Mouse (Mus musculus) lung, embryonic 14.5 days (tissue): ENCODE measurements at regions not wholly inside any gene's neighbourhood (a gene's known extent, or its start where the extent isn't known, plus 50 kb on each side); places are given as distances from the start of the nearest gene placed in this dataset.

ENCODE experiments used
- ATAC-seq: fragments of 200-750 bp; cut with Nextera tagmentation; 2 replicates; pipeline ENCODE4 v1.8.0; 2017; ENCODE audit warnings: mild to moderate bottlenecking, moderate TSS enrichment, moderate library complexity; ENCODE audit not compliant: insufficient read depth
- DNase-seq: peaks from one replicate; pipeline ENCODE4 v3.0.0-alpha.2; 2015
- H3K27ac ChIP-seq: fragments of 300-500 bp; sonication (generic); 2 replicates; pipeline ENCODE4 v1.5.1; 2014; ENCODE audit warnings: low read depth, mild to moderate bottlenecking, moderate library complexity
- H3K27me3 ChIP-seq: fragments of 300-500 bp; sonication (generic); 2 replicates; pipeline ENCODE4 v1.6.1; 2014; ENCODE audit warnings: low read length, control low read depth; ENCODE audit not compliant: insufficient read depth
- H3K36me3 ChIP-seq: fragments of 300-500 bp; sonication (generic); 2 replicates; pipeline ENCODE4 v1.6.1; 2014; ENCODE audit warnings: control low read depth; ENCODE audit not compliant: insufficient read depth
- H3K4me1 ChIP-seq: fragments of 300-500 bp; sonication (generic); 2 replicates; pipeline ENCODE4 v1.6.1; 2014; ENCODE audit warnings: antibody characterized with exemption, control low read depth; ENCODE audit not compliant: insufficient read depth
- H3K4me2 ChIP-seq: fragments of 300-500 bp; sonication (generic); 2 replicates; pipeline ENCODE4 v1.6.1; 2014; ENCODE audit warnings: mild to moderate bottlenecking
- H3K4me3 ChIP-seq: fragments of 300-500 bp; sonication (generic); 2 replicates; pipeline ENCODE4 v1.5.1; 2014; ENCODE audit warnings: low read depth, low read length
- H3K9ac ChIP-seq: fragments of 300-500 bp; sonication (generic); 2 replicates; pipeline ENCODE4 v1.6.1; 2014
- H3K9me3 ChIP-seq: fragments of 300-500 bp; sonication (generic); 2 replicates; pipeline ENCODE4 v1.6.1; 2016; ENCODE audit warnings: low read depth, low read length, control low read depth
- CTCF ChIP-seq: IDR thresholded peaks from 2 replicates; pipeline ENCODE4 v1.5.1; 2016; ENCODE audit warnings: antibody characterized with exemption, low read depth
- WGBS: fragments of 180-500 bp; shearing (Covaris S2); extraction: QIAGEN DNeasy Blood & Tissue Kit; methylation state at CpG from one replicate; pipeline ENCODE4 v1.1.7; 2014; 5-methylcytosine and 5-hydroxymethylcytosine counted together

- no peak overlapping the region for H3K9ac ChIP-seq
- H3K9me3 ChIP-seq: peaks cover 9% of the 10 kb centered on the region; the same call in 1 of the 2 replicates
- ATAC-seq: no peak
- no peak overlapping the region for H3K27ac ChIP-seq
- 82% methylated on average over 8 of the region's 8 CpGs for WGBS
- H3K27me3 ChIP-seq: no peaks in the 10 kb centered on the region
- H3K4me3 ChIP-seq: no peak overlapping the region
- H3K4me1 ChIP-seq: peaks cover 3% of the 10 kb centered on the region; the same call in 1 of the 2 replicates
- no peaks in the 10 kb centered on the region for H3K36me3 ChIP-seq
- DNase-seq: no peak
- H3K4me2 ChIP-seq: no peak overlapping the region
- no peak for TF ChIP-seq CTCF
Measured at GRCm38 (mm10) chr2:174004666-174005065, 71.4 kb upstream of the Stx16 start.

- no peak overlapping the region for H3K4me2 ChIP-seq
Measured at GRCm38 (mm10) chr2:174007976-174008349, 68.1 kb upstream of the Stx16 start.

GRCm38 (mm10) chr2:174008350-174009218 is 67.5 kb upstream of the Stx16 start:
- H3K36me3 ChIP-seq: no peaks in the 10 kb centered on the region
- DNase-seq (peak; percentile 42), ATAC-seq (peak; percentile 55)
- TF ChIP-seq CTCF: no peak
- no peak overlapping the region for H3K9ac ChIP-seq
- H3K9me3 ChIP-seq: 0 out of 2 replicates have a peak, but pooled peaks cover 8% of the 10 kb centered on the region
- H3K27me3 ChIP-seq: no peaks in the 10 kb centered on the region
- H3K27ac ChIP-seq: peak overlapping the region; percentile 43; the same call in 1 of the 2 replicates
- no peak overlapping the region for H3K4me3 ChIP-seq
- H3K4me1 ChIP-seq: peaks cover 6% of the 10 kb centered on the region; the same call in 1 of the 2 replicates
- H3K4me2 ChIP-seq: no peak overlapping the region
- WGBS: 34% methylated on average over 19 of the region's 19 CpGs

More at GRCm38 (mm10) chr2:174007976-174008349, 68.1 kb upstream of the Stx16 start:
- 51% methylated on average over 2 of the region's 2 CpGs for WGBS
- Histone ChIP-seq H3K9ac (no peak overlapping the region), H3K27ac (no peak overlapping the region), H3K4me3 (no peak overlapping the region), H3K9me3 (peaks cover 9% of the 10 kb centered on the region; the same call in 1 of the 2 replicates), H3K4me1 (peaks cover 6% of the 10 kb centered on the region; the same call in 1 of the 2 replicates), H3K36me3 (no peaks in the 10 kb centered on the region), H3K27me3 (no peaks in the 10 kb centered on the region)
- no peak for TF ChIP-seq CTCF
- ATAC-seq: peak; percentile 22; the same call in 1 of the 2 replicates
- DNase-seq: no peak

- ATAC-seq: no peak
- TF ChIP-seq CTCF: no peak
- H3K36me3 ChIP-seq: no peaks in the 10 kb centered on the region
Measured at GRCm38 (mm10) chr2:174010038-174010437, 66.1 kb upstream of the Stx16 start.

GRCm38 (mm10) chr2:174011399-174011798 is 64.7 kb upstream of the Stx16 start:
- DNase-seq (peak; percentile 76), ATAC-seq (peak; percentile 87)

More at GRCm38 (mm10) chr2:174010038-174010437, 66.1 kb upstream of the Stx16 start:
- H3K4me1 ChIP-seq: peaks cover 6% of the 10 kb centered on the region; the same call in 1 of the 2 replicates
- no peak for DNase-seq
- H3K27me3 ChIP-seq: no peaks in the 10 kb centered on the region
- no peak overlapping the region for H3K9ac ChIP-seq
- H3K4me3 ChIP-seq: no peak overlapping the region
- 66% methylated on average over 3 of the region's 3 CpGs for whole genome bisulfite sequencing
- no peaks in the 10 kb centered on the region for H3K9me3 ChIP-seq
- no peak overlapping the region for H3K4me2 ChIP-seq
- H3K27ac ChIP-seq: no peak overlapping the region

GRCm38 (mm10) chr2:174014361-174014760 is 61.7 kb upstream of the Stx16 start:
- WGBS: 66% methylated on average over 2 of the region's 2 CpGs
- Histone ChIP-seq H3K27ac (no peak overlapping the region), H3K4me2 (no peak overlapping the region), H3K27me3 (no peaks in the 10 kb centered on the region), H3K36me3 (no peaks in the 10 kb centered on the region), H3K9ac (no peak overlapping the region), H3K4me3 (no peak overlapping the region), H3K4me1 (peaks cover 3% of the 10 kb centered on the region; the same call in 1 of the 2 replicates), H3K9me3 (no peaks in the 10 kb centered on the region)
- no peak for DNase-seq
- TF ChIP-seq CTCF: no peak
- no peak for ATAC-seq

More at GRCm38 (mm10) chr2:174011399-174011798, 64.7 kb upstream of the Stx16 start:
- no peaks in the 10 kb centered on the region for H3K36me3 ChIP-seq
- no peak overlapping the region for H3K27ac ChIP-seq
- no peak overlapping the region for H3K9ac ChIP-seq
- H3K4me1 ChIP-seq: peaks cover 6% of the 10 kb centered on the region; the same call in 1 of the 2 replicates
- no peak overlapping the region for H3K4me3 ChIP-seq
- H3K4me2 ChIP-seq: 0 out of 2 replicates have a peak overlapping the region, but pooled peaks have one; percentile 24
- H3K9me3 ChIP-seq: no peaks in the 10 kb centered on the region
- 23% methylated on average over 8 of the region's 8 CpGs for WGBS
- no peaks in the 10 kb centered on the region for H3K27me3 ChIP-seq
- no peak for TF ChIP-seq CTCF

- H3K27ac ChIP-seq: no peak overlapping the region
- TF ChIP-seq CTCF: no peak
- peaks cover 3% of the 10 kb centered on the region; the same call in 1 of the 2 replicates for H3K4me1 ChIP-seq
- ATAC-seq (no peak), DNase-seq (no peak)
- WGBS: 50% methylated on average over 14 of the region's 14 CpGs
- no peak overlapping the region for H3K4me3 ChIP-seq
- no peaks in the 10 kb centered on the region for H3K9me3 ChIP-seq
- H3K27me3 ChIP-seq: no peaks in the 10 kb centered on the region
- H3K4me2 ChIP-seq: no peak overlapping the region
- H3K36me3 ChIP-seq: no peaks in the 10 kb centered on the region
- H3K9ac ChIP-seq: no peak overlapping the region
Measured at GRCm38 (mm10) chr2:174015283-174015682, 60.8 kb upstream of the Stx16 start.
